Mouse (Mus musculus) gastrocnemius, adult 2 months (tissue): Measurements from ENCODE around the gene Tor1a. TPM values are rescaled to one million over a fixed set of nuclear protein-coding genes. Genes with fewer than 3 reads are reported as not detected.

Experiments used
- DNase-seq: peaks from one replicate; pipeline ENCODE4 v3.0.0; 2022
- H3K27ac ChIP-seq: fragments of 200-600 bp; 2 replicates; pipeline ENCODE4 v1.8.1; 2022; ENCODE audit warnings: mild to moderate bottlenecking
- H3K4me3 ChIP-seq: fragments of 200-600 bp; 2 replicates; pipeline ENCODE4 v1.8.1; 2022; ENCODE audit warnings: mild to moderate bottlenecking, moderate library complexity
- CTCF ChIP-seq: fragments of 200-600 bp; IDR thresholded peaks from 2 replicates; pipeline ENCODE4 v1.8.1; 2022; ENCODE audit warnings: antibody characterized with exemption, mild to moderate bottlenecking, moderate library complexity
- intact Hi-C: fragments of 180-260 bp; cut with DNase I; formaldehyde crosslinking; loops from one replicate; pipeline ENCODE4 v1.15.1; 2025
- long read RNA-seq, 2 experiments: library from polyadenylated mRNA; stranded (forward); transcript quantifications; one replicate each; pipeline ENCODE4 v2.0.0; 2021
- total RNA-seq, 2 experiments: library from RNA; stranded (reverse); gene quantifications; 2 replicates each; pipeline ENCODE4 v1.2.3; 2021

Gene Tor1a
- 1 to 10 TPM; 6.9 to 8.5 TPM for total RNA-seq
- long read RNA-seq, experiment 1, partial matches to known transcripts, result 0 of 7 reads
- long read RNA-seq, experiment 1, other reads (novel, unspliced or antisense), result 2 of 7 reads
- long read RNA-seq, experiment 2, transcript Tor1a-201 (5 exons, 1,401 nt), result major isoform, 9 of 13 reads
- long read RNA-seq, experiment 2, partial matches to known transcripts, result 1 of 13 reads
- long read RNA-seq, experiment 2, other reads (novel, unspliced or antisense), result 2 of 13 reads

DNA sequence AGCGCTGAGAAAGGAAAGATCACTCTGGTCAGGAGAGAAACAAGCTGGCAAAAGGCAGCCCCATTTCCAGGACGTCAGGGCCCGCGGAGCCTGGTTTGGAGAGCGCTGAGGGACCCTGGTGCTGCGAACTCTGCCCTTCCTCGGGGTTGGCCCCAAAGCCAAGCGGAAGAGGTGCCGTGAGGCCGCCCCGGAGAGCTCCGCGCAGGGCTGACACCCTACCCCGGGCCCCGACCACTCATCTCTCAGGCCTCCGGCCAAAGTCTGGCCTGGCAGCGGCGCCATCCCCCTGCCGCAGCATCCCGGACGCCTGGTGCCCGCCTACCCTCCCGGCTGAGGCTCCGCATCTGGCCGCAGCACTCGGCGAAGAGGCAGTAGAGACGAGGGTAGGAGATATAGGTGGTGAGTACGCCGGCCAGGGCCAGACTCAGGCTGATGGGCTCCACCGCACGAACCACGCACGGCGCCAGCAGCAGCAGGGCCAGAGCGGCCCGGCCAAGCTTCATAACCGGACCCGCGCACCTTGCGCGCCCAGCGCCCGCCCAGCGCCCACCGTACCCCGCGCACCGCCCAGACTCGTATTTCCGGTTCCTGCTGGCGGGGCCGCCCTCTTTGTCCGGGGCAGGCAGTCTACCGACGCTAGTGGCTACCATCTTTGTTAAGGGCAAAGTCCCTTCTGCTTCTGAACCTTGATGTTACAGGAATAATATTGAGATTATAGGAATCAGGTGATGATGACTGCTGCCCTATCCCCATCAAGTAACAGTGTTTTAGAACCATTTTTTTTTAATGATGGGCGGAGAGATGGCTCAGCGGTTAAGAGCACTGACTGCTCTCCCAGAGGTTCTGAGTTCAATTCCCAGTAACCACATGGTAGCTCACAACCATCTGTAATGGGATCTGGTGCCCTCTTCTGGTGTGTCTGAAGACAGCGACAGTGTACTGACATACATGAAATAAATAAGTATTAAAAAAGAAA, at the start of gene Tor1a:
Tor1a (minus strand) TSS at position 582 of the 976 bp plus-strand sequence.
- peak; percentile 4; the same call in 1 of the 2 replicates for TF ChIP-seq CTCF
- peak within 1 kb of the TSS; percentile 88 for H3K27ac ChIP-seq
- intact Hi-C loops, result no loop called here
- H3K4me3 ChIP-seq, result peak within 1 kb of the TSS; percentile 100
- DNase-seq, result peak; percentile 93

DNA sequence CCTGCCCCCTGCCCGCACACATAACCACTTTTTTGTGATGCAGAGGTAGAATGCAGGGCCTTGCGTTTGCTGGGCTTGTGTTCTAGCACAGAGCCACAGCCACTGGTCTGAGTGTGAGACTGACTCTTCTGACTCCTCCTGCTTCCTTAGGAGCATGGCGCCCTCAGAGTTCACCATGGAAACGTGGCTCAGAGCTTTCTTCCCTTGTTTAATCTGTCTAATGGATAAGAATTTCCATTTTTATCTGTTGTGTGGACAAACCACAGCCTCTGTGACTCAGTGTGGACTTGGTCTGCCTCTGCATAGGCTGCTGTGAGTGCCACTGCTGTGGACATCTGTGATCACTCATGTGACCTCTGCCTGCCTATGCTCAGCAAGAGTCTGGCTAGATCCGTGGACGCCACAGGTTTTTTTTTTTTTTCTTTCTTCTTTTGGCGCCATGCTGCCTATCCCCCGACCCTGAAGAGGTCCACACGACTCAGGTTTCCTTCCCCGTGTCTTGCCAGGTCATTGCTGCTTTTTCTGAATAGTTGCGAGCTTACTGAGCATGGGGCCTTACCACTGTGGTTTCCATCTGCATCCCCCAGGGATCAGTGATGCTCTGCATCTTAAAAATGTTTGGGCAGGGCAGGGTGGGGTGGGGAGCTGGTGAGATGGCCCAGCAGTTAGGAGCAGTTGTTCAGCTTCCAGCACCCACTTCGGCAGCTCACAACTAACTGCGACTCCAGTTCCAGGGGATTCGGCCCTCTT, 45.8 kb upstream of the Tor1a start:
- H3K27ac ChIP-seq, result no peak overlapping the region
- intact Hi-C loops, result no loop called here
- no peak for TF ChIP-seq CTCF
- no peak overlapping the region for H3K4me3 ChIP-seq
- DNase-seq, result no peak

DNA sequence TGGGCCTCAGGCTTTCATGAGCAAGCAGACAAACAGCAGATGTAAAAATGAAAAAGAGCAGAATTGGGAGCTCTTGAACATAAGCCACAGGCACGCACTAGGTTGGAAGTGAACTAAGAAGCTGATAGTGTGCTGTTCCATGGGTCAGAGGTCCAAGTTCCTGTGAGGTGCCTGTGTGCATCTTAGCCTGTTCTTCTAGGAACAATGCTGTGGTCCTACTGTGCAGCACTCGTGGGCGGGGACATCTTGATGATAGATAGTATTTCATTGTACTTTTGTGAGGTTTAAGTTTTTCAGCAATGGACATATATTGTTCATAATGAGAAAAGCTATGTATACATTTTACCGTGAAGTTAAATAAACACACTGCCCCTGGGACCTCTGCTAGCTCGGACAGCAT, 39.5 kb upstream of the Tor1a start:
- no peak for DNase-seq
- intact Hi-C loops, result no loop called here
- H3K27ac ChIP-seq, result no peak overlapping the region
- no peak for TF ChIP-seq CTCF
- no peak overlapping the region for H3K4me3 ChIP-seq

DNA sequence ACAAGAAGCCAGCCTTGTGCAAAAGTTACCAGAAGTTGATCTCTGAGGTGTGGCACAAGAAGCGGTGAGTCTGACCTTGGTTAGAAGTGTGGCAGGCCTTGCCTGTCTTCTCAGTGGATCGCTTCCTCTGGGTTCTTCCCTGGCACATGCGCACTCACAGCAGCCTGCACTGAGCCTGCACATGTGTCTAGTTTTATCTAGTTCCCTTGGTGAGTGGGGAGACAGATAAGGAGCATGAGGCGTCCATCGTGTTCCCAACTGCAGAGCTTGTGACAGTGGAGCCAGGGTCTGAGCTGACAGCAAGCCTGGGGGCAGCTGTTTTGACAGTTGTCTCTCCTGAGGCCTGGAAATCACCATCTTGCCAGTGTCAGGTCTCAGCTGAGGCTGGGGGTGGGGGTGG, 38.7 kb upstream of the Tor1a start:
- no peak for TF ChIP-seq CTCF
- no peak for DNase-seq
- H3K4me3 ChIP-seq, result no peak overlapping the region

DNA sequence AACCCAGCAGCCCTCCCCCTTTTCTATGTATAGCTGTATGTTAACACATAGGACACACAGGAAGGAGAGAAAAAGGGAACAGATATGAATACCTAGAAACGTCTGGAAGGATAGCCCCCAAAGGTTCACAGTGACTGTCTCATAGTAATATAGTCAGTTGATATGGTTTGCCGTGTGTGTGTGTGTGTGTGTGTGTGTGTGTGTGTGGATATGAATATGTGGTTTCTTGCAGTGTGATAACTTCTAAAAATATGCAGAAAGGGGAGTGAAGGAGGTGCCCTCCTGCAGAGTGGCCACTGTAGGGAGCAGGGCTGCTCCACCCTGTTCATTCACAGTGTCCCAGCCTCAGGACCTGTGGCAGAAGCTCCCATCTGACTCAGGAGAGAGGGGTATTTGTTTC, 37.7 kb upstream of the Tor1a start:
- intact Hi-C loops, result no loop called here
- H3K27ac ChIP-seq, result no peak overlapping the region
- no peak for DNase-seq
- TF ChIP-seq CTCF, result no peak
- H3K4me3 ChIP-seq, result no peak overlapping the region

More for the DNA sequence above, 38.7 kb upstream of the Tor1a start:
- intact Hi-C loops, result no loop called here
- no peak overlapping the region for H3K27ac ChIP-seq

DNA sequence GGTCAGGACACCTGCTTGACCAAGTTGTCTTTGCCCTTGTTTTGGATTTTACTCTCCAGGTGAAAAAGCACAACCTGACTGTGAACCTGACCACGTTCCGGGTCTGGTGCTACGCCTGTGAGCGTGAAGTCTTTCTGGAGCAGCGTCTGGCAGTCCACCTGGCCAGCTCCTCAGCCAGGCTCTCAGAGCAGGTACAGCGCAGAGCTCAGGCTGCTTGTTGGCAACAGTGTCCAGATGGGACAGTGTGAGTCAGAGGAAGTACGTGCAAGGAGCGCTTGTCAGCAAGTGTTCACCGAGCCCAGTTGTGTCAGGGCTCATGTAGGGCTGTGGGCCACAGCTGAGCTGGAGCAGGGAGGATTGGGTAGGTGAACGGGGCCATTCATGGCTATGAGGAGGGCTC, 35.1 kb upstream of the Tor1a start:
- no peak for TF ChIP-seq CTCF
- no peak overlapping the region for H3K27ac ChIP-seq
- no peak for DNase-seq
- intact Hi-C loops, result no loop called here
- no peak overlapping the region for H3K4me3 ChIP-seq

DNA sequence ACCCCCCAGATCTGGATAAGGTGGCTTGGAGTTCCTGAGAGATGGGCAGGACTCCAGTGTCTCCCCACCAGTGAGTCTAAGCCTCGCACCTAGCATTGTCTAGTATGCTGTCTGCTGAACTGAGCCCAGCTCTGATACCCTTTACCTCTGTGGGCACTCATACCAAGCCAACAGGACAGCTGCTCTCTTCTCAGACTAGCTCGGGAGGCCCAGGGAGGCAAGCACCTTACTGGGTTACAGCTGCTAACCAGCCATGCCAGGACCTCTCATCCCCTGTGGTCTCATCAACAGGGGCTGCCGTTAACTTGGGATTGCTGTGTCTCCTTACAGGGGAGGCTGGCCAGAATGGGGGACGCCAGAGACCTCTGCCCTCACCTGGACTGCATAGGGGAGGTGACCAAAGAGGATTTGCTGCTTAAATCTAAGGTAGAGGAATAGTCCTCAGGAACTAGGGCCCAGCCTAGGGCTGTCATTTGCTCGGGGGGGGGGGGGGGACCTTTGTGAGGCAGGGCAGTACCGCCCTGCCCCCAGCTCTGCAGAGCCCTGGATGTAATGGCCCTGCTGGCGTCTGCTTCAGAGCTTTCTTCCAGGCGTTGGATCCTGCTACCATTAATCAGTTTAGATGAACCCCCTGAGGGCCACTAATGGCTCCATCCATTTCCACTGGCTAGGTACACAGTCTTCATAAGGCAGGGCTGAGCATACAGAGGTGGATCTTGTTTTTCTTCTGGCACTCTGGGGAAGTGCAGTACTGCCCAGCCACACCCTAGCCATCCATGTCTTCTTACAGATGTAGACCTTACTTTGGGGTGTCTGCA, 30.9 kb upstream of the Tor1a start:
- DNase-seq, result no peak
- Histone ChIP-seq H3K4me3 (no peak overlapping the region), H3K27ac (no peak overlapping the region)
- no peak for TF ChIP-seq CTCF
- intact Hi-C loops, result no loop called here

DNA sequence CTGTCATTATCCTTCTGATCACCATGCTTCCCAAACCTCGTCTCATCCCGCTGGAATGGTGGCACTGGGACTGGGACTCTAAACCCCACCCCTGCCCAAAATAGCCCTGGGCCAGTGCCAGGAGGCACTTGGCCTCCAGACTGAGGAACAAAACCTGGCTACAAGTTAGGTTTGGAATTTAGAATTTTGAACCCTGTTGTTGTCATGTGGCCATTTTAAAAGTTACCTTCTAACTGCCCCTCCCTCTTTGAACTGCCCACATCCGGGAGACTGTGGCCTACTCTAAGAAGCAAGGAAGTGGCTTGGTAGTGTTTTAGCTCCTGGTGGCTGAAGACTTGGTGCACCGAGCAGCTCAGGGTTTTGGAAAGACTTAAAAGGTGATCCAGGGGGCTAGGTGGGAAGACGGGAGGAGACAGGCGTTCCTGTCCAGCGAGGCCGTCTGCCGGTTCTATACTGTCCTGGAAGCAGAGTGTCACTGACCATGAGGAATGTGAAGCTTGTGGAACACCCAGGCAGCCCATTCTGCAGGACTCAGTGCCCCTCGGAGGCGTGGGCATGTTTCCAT, 27.8 kb upstream of the Tor1a start:
- peak; percentile 60 for DNase-seq
- intact Hi-C loops, result no loop called here
- H3K27ac ChIP-seq, result peak overlapping the region; percentile 50
- TF ChIP-seq CTCF, result no peak
- peak overlapping the region; percentile 4 for H3K4me3 ChIP-seq

DNA sequence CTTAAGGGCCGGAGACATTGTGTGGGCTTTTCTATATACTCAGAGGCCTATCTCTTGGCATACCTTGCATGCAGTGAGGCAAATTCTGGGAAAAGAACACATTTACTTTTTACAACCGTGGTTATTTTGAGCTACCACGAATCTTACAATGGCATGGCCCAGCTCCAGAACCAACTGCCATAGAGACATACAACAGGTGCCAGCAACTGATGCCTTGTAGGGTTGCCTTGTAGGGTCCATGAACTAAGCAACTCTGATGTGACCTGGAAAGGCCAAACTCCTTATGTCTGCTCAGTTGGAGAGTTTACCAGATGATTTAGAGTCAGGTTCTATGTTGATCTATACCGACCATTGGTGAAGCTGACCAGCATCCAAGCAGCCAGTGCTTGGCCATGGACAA, 27.1 kb upstream of the Tor1a start:
- intact Hi-C loops, result no loop called here
- no peak for DNase-seq
- no peak overlapping the region for H3K27ac ChIP-seq

DNA sequence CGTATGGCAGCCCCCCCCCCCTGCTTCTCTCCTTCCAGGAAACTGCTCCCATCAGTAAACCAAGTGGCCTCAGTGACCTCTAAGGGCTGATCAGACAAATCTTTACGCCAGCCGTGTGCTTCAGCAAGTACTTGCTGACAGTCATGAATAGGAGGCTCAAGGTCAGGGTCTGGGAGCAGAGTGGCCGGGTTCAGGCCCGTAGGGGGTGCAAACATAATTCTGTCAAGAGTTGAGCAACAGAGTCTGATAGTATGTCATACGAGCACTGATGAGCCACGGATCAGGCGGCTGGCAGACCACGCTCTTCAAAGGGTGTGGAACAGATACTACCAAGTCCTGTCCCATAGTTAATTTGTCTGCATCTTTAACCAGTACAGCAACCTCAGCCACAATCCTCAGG, 22.5 kb upstream of the Tor1a start:
- H3K4me3 ChIP-seq, result no peak overlapping the region
- no peak for DNase-seq
- intact Hi-C loops, result no loop called here

More for the DNA sequence above, 27.1 kb upstream of the Tor1a start:
- no peak for TF ChIP-seq CTCF
- no peak overlapping the region for H3K4me3 ChIP-seq

DNA sequence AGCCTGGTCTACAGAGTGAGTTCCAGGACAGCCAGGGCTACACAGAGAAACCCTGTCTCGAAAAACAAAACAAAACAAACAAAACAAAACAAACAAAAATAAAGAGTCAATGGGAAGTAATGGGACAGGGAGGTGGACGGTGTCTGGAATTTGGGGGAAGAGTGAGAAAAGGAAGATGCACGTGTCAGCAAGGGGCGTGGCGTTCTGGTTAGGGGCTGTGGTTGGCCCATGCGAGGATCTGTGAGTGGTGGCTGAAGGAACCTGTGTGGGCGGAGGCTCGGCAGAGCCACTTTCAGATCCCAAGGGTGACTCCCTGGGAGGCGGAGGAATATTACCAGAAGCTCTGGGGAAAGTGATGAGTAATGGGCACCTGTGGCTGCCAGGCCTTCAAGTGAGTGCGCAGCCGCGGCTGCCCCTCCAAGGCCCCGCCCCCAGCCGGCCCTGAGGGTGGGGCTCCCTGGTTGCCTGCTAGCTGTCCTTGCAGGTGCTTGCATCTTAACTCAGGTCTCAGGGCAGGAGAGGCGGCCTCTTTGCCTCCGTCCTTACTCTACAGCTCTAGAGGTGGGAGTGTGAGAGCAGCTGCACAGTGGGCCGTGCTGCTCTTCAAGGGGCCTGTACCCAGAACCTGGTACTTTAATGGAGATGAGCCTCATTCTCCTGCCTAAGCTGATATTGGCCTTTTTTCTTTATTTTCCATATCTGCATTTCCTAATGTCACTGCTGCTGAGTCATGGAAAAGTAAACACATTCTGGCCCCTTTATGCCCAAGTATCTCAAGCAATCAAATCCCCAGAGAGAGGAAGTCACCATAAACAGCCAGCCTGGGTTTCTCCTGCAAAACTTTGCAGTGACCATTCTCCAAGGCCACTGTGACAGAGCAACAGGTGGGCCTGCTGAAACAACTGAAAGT, 17.6 kb upstream of the Tor1a start:
- DNase-seq, result peak; percentile 65
- no peak for TF ChIP-seq CTCF
- Histone ChIP-seq H3K27ac (peak overlapping the region; percentile 67), H3K4me3 (no peak overlapping the region; the same call in 1 of the 2 replicates)
- intact Hi-C loops, result no loop called here

More for the DNA sequence above, 22.5 kb upstream of the Tor1a start:
- no peak overlapping the region for H3K27ac ChIP-seq
- no peak for TF ChIP-seq CTCF
